Mouse (Mus musculus): ENCODE data around the gene Pold3.

DNA sequence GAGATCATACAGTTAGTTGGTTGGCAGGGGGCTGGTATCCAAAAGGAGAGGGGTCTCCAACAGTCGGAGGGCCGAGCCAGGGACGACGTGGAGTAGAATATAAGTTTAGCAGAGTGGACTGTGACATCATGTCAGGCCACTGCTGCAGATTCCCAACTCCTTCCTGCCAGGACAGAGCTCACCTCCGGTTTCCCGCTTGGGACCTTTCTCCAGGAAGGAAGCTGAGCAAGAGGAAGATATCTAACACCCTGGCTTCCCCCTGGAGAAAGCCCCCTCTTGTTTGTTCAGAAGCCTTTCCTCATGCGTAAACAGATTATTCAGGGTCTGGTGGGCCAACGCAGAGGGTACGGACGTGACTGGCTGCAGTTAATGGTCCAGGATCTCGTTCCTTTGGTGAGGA, 47.3 kb upstream of the Pold3 start:
- no peak for TF ChIP-seq POLR2A (IDR thresholded peaks at IDR 0.05; ENCODE audit: low read depth, low read length)
- TF ChIP-seq CTCF (conservative IDR thresholded peaks at IDR 0.05; ENCODE audit: insufficient read depth, insufficient read length, low read depth, low read length) = no peak
